Mouse (Mus musculus) lung, postnatal 14 days (tissue): ENCODE measurements around the gene Mpc1.
"Not testable (repeated sequence)": the region's sequence is repeated elsewhere in the genome, so short reads cannot be mapped to it uniquely, and the experiment has no call there.

ENCODE experiments used
- DNase-seq: peaks from one replicate; pipeline ENCODE4 v3.0.0; 2021

Mpc1 gene

GRCm38 (mm10) chr17:8283526-8284253 lies 986 bp downstream of the Mpc1 start:
- DNase-seq: peak; percentile 95

- peak; percentile 25 for DNase-seq
These were observed 1.6 kb downstream of the Mpc1 start for GRCm38 (mm10) chr17:8284254-8284661.

- no peak for DNase-seq
These were observed 2.4 kb downstream of the Mpc1 start for GRCm38 (mm10) chr17:8285056-8285455.

GRCm38 (mm10) chr17:8286987-8287386 lies 4.3 kb downstream of the Mpc1 start:
- no peak for DNase-seq

DNA sequence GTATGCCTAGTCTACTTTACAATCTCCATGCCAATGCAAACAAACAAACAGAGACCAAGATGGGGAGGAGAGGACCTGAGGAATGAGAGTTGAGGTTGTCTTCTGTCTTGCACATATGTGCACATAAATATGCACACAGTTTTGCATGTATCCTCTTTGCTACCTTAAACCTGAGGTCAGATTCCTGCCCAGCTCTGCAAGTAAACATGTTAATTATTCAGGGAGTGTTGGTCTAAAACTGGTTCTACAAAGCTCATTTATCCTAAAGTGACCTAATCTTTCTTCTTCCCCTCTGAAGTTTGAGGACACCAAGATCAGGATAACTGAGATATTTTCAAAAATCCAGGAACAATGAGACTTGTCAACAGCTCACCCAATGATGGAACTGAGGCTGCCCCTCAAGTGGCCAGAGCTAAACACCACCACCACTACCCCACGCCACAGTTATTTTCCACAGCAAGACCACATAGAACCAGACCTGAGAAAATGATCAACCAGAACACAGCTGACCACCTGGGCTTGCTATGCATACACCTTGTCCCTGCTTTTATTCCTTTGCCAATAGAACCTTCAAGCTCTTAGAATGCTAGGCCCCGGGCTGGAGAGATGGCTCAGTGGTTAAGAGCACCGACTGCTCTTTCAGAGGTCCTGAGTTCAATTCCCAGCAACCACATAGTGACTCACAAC lies 7.4 kb downstream of the Mpc1 start:
- DNase-seq: no peak

DNA sequence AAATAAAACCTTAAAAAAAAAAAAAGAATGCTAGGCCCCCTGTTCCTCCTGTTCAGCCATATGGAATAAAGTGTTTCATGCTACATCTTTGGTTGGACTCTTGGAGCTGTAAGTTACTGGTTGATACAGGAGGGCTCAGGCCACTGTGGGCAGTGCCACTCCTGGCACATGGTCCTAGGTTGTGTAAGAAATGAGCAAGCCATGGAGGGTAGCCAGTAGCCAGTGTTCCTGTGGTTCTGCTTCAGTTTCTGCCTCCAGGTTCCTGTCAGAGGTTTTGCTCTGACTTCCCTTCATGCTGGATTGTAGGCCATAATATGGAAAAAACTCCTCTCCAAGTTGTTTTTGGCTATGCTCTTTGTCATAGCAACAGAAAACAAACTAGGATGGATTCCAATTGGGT lies 8.0 kb downstream of the Mpc1 start:
- no peak for DNase-seq

DNA sequence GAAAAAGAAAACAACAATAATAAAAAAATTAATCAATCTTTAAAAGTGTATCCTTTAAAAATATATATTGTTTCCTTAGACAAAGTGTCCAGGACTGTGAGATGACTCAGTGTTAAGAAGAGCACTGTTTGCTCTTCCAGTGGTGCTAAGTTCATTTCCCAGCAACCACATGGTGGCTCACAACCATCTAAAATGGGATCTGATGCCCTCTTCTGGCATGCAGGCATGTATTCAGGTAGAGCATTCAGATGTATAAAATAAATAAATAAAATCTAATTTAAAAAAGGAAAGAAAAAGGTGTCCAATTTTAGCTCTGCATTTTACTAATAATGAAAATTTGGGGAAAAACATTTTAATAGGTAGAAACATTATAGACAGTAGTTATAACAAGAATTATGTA lies 13.1 kb downstream of the Mpc1 start:
- no peak for DNase-seq

DNA sequence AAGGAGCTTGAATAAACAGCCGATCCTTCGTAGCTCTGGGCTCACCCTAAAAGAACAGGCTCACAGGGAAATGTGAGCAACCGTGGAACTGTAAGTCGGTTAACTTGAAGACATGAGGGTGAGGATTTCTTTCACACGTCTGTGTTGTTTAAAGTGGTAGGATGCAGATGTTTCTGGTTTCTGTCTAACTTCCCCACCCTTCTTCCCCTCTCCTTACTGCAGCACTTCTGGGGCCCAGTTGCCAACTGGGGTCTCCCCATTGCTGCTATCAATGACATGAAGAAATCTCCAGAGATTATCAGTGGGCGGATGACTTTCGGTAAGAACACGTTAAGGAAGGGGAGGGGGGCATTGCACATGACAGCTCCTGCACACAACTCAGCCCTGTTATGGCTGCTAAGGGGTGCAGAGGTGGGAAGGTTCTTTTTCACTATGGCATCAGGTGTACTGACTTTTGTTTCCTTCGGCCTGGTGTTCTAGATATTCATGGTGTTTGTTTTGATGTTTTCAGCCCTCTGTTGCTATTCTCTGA lies 13.7 kb downstream of the Mpc1 start:
- DNase-seq: no peak

DNA sequence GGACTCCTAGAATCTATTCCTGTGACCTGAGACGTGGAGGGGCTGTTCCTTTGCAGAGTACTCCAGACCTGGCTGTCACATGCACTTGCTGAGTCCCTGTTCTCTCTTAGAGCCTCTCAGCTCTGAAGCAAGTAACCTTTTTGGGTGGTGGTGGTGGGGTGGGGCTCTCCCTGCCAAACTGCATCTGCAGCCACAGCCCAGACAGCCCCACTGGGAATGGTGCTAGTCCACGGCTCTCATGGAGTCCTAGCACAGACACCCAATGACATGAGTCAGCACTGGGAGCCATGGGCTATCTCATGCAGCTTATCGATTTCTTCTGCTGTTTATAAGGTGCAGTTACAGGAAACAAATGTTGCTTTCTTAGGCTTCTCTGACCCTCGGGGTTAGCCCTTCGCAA lies 15.0 kb downstream of the Mpc1 start:
- DNase-seq: no peak

DNA sequence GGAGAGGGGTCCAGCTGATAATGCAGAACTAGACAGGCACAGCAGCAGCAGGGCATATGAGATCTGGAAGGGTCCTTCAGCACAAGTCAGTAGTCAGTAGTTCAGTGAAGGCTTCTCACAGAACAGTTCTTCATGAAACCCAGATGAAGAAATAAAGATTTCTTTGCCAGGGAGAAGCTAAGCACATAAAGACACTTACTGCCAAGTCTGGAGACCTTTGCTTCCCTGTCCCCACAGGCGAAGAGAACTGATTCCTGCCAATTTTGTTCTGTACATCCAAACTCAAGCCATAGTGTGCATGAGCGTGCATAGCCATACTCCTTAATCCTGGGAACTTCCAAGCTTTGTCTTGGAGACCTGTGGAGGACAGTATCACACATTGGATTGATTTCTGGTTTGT lies 15.6 kb downstream of the Mpc1 start:
- DNase-seq: no peak

DNA sequence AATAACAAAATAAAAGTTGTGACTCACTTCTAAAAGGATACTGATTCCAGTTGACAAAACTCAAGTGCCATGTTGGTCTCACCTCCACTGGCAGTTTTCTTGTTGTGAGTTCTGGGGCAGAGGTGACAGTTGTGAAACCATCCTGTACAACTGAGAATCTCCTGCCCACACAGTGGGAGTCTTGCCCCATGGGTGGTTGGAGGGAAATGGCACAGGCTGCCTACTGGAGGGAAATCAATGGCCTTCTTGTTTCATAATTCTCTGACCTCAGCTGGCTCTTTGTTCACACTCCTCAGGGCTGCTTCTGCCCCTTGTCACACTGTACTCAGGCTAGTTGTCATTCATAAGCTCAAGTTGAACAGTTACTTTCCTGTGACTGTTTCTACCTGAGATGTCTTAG lies 16.8 kb downstream of the Mpc1 start:
- peak; percentile 15 for DNase-seq

DNA sequence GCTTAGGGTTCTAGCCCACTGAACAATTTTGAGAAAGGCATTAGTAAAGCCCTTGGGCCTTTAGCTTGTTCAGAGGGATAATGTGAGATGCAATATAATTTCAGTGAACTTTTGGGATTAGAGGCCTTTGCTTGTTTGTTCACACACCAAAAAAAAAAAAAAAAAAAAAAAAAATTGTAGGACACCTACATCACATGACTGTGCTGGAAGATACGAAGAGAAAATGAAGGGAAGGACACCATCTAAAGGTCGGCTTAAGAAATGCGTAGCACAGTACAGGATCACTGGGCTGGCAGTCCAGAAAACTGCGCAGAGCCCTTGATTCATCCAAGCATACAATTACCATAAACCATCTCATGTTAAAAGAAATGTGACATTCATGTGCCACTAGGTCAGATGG lies 18.8 kb downstream of the Mpc1 start:
- DNase-seq: no peak

DNA sequence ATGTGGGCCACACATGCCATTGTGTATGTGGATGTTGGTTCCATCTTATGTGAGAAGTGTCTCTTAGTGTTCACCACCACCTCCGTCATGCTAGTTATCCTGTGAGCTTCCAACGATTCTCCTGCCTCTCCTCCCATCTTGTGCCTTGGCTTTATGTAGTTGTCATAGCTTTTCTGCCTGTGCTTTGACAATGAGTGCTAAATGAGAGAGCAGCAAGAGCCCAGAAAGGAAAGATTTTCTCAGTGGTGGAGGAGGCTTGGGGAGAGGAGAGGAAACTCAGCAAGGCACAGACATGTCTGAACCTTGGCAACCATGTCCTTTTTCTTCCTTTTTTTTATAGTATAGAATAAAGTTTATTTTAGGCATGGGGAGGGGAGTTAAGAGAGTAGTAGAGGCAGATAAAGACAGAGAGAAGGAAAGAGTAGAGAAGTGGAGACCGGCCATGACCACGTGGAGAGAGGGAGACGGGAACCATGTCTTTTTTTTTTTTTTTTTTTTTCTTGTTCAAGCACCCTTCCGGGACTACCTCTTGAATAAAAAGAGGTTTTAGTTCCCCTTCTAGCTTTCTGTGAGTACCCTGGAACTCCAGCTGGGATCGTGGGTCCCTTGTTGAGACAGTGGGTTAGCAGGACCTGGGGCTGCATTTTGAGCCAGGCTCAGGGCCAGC lies 20.2 kb downstream of the Mpc1 start:
- DNase-seq: no peak

- DNase-seq: no peak
These were observed 21.0 kb downstream of the Mpc1 start for GRCm38 (mm10) chr17:8303671-8304070.

DNA sequence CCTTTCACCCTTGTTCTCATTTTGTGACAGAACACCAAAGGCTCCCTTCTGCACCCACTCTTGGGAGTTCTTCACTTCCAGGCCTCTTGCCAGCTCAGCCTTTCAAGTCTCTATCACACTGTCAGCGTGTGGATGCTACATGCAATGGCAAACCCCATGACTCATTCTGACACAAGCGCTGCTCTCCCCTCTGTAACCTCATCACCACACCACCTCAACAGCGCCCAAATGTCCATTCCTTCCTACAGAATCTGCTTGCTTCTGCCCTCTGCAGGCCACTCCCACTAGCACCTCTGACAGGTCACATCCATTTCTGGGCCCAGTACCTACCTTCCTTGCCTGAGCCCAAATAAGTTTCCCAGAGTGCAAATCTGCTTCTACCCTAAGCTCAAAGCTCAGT lies 23.1 kb downstream of the Mpc1 start:
- DNase-seq: no peak

- peak; percentile 98 for DNase-seq
These were observed 28.3 kb downstream of the Mpc1 start, which contains the start of gene Sft2d1 for GRCm38 (mm10) chr17:8310838-8311614. TSS of gene Sft2d1 (plus strand) at chr17:8311102.

DNA sequence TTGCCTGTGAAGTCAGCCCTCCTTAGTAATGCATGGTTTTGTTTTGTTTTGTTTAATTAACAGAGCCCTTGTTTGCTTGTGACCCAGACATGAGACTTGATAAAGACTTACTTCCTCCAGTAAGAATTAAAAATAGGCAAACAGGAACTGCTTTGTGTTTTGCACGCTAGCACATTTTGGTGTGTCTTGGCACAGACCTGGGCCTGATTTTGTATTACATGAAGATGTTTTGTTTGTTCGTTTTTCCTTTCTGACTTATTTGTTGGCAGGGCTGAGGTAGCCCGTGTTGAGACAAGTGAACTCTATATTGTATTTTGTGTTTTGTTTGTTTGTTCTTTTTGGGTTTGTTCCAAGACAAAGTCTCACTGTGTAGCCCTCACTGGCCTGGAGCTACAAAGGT lies 29.0 kb downstream of the Mpc1 start:
- DNase-seq: peak; percentile 12

GRCm38 (mm10) chr17:8313976-8314375 lies 31.3 kb downstream of the Mpc1 start:
- DNase-seq: no peak

GRCm38 (mm10) chr17:8316251-8316650 lies 33.5 kb downstream of the Mpc1 start:
- peak; percentile 48 for DNase-seq

DNA sequence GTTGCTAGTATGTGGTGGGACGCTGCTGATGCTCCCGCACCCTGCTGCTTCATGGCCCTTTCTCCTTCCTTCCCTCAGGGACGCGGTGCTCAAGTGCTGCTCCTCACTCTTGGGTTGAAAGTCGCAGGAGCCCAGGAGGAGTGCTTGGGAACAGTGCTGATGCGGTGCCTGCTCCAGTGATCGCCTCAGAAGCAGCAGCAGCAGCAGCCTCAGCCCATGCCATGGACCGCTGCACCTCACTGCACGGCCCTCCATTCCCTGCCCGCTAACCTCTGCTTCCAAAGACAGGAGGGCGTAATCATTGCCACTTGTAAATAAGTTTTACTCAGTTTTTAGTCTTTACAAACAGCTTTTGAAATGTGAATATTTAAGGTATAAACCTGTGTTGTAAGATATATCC lies 44.2 kb downstream of the Mpc1 start:
- DNase-seq: not testable (repeated sequence)

DNA sequence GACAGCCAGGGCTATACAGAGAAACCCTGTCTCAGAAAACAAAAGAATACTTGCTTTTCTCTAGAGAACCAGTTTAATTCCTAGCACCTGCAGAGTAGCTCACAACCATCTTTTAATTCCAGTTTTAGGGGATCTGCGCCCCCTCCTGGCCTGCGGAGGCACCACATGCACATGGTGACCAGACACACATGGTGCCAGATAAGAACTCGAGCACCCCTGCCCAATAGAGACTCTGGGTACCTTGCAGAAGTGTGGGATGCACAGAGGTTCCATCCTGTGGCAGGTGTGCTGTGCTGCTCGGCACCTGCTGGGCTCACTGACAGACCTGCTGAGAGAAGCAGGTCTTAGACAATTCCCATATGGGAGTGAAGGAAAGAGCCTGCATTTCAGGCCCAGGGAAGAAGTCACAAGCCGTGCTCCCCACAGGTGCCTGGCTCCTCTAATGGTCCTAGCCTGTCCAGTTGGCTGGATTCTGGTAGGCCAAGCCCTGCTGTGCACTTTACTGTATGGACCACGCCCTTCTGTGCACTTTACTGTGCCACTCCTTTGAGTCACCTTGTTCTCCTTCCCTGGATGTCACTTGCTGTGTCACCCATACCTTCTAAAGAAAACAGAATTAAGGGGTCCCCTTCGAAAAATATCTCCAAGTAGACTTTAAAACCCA lies 45.9 kb downstream of the Mpc1 start:
- DNase-seq: no peak

GRCm38 (mm10) chr17:8330602-8331001 lies 47.9 kb downstream of the Mpc1 start:
- DNase-seq: peak; percentile 15
